Mouse (Mus musculus) thymus, postnatal 36 days (tissue): ENCODE measurements around the gene Calm1.

ENCODE experiments used
- DNase-seq, 2 experiments: peaks; one replicate each; pipeline ENCODE4 v3.0.0; 2022; ENCODE audit warnings: mixed read lengths in 2 of 2

Calm1 gene

GRCm38 (mm10) chr12:100225196-100225595, 26.0 kb downstream of the Calm1 start:
- no peak for DNase-seq

GRCm38 (mm10) chr12:100226073-100226472, 26.8 kb downstream of the Calm1 start:
- no peak for DNase-seq

GRCm38 (mm10) chr12:100226621-100227020, 27.4 kb downstream of the Calm1 start:
- DNase-seq, result no peak

GRCm38 (mm10) chr12:100228041-100228725, 28.9 kb downstream of the Calm1 start:
- peak; percentile 62 to 74 for DNase-seq

- no peak for DNase-seq
Measured at GRCm38 (mm10) chr12:100234201-100234600, 35.0 kb downstream of the Calm1 start.

DNA sequence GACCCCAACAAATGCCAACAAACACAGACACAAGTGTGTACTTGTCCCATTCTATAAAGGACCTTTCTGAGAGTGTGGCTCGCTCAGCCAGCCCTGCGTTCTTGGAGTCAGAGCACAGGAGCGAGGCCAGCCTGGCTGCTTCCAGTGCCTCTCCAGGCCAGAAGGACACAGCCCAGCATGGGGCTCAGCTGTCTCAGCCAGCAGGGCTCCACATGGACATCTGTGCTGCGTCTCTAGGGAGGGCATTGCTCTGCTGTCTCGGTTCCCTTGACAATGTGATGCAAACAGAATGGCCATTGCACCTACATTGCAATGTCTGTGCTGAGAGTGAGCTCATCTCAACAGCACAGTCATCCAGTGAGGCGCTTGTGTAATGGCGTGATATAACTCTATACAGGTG, 35.7 kb downstream of the Calm1 start:
- no peak for DNase-seq

- no peak for DNase-seq
Measured at GRCm38 (mm10) chr12:100235423-100235822, 36.2 kb downstream of the Calm1 start.

DNA sequence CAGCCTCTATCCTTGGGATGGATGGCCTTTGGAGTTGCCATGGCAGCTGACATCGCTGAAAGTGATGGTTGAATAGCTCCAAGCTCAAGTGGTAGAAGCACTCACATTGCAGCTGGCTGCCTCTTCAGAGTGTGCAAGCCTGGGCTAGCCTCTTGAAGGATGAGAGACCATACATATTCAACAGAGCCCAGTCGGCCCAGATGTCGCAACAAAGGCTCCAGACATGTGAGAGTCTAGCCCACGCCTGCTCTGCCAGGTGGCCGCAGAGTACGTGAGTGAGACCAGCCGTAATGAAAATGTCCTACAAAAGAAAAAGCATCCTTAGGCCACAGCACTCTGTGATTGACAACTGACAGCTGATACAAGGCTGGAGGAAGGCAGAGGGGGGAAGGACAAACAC, 40.2 kb downstream of the Calm1 start:
- no peak for DNase-seq

GRCm38 (mm10) chr12:100239807-100240206, 40.6 kb downstream of the Calm1 start:
- no peak for DNase-seq

GRCm38 (mm10) chr12:100241911-100242796, 42.9 kb downstream of the Calm1 start:
- DNase-seq, result peak; percentile 15

GRCm38 (mm10) chr12:100244580-100244979, 45.3 kb downstream of the Calm1 start:
- DNase-seq, result no peak

- DNase-seq, result no peak
Measured at GRCm38 (mm10) chr12:100249170-100249569, 49.9 kb downstream of the Calm1 start.

GRCm38 (mm10) chr12:100254471-100254870, 55.2 kb downstream of the Calm1 start:
- no peak for DNase-seq

DNA sequence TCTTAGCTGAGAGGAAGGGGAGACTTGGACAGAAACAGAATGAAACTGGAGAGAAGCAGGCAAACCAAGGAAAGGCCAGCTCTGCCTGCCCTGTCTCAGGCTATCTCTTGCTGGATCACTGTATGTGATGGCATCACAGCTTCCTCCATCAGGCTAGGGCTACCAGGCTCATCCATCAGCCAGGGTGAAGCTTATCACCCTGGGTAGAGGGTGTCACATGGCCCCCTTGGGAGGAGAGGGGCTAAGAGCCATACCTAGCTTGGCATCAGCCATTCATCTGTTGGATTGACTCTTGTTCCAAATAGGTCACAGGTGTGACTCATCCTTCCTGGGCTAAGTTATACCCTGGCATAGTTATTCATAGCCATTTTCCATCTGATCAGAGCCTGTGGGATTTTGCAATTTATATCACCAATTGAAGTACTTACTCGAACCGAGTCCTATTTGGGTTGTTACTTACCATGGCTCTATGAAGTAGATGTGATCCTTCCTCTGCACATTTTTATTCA, 56.3 kb downstream of the Calm1 start:
- no peak for DNase-seq

DNA sequence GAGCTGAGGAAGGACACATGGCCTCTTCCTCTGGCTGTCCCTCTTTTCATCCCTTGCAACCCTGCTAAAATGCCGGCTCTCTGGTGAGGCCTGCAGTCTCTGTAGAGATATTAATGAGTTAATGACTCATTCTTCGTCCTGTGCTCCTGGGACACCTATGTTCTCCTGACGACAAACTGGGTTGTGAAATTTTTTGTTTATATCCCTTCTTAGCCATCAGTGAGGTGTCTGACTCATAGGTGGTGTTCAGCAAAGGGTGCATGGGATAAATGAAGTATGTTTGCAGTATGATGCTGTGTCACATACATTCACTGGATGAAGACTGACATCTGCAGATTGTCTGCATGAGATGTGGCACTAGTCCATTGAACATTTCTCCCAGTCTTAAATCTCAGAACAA, 58.5 kb downstream of the Calm1 start:
- no peak for DNase-seq
